Mouse (Mus musculus) CH12.LX (cell line): ENCODE measurements around the gene Tmem222. TPM values are rescaled to one million over a fixed set of nuclear protein-coding genes. Genes with fewer than 3 reads are reported as not detected.
A peak's percentile ranks its signal among the peaks of the same experiment; 100 is the strongest.

Source experiments
- DNase-seq: peaks from one replicate; pipeline ENCODE4 v3.0.0-alpha.2; 2013; ENCODE audit errors: extremely low read depth
- H3K27ac ChIP-seq: 2 replicates; pipeline ENCODE4 v1.5.1; 2012; ENCODE audit warnings: low read depth, mild to moderate bottlenecking, control low read depth, moderate library complexity; ENCODE audit not compliant: insufficient read depth
- H3K27me3 ChIP-seq: replicated peaks from 2 replicates; pipeline ENCODE3; 2012; ENCODE audit warnings: inconsistent platforms
- H3K36me3 ChIP-seq, 2 experiments: replicated peaks in 1 of 2; 2 replicates each; pipeline versions ENCODE3 to v1.6.1; 2012; ENCODE audit warnings: inconsistent platforms in 1 of 2, low read length in 1 of 2, mild to moderate bottlenecking in 1 of 2, mixed read lengths in 1 of 2, moderate library complexity in 1 of 2; ENCODE audit not compliant: control insufficient read depth in 1 of 2, insufficient read depth in 1 of 2
- H3K4me1 ChIP-seq, 2 experiments: 2 replicates each; pipeline ENCODE4 v1.6.1; 2012; ENCODE audit warnings: inconsistent platforms in 1 of 2, moderate library complexity in 1 of 2; ENCODE audit not compliant: insufficient read depth in 2 of 2, control insufficient read depth in 1 of 2
- H3K4me2 ChIP-seq: 2 replicates; pipeline ENCODE4 v1.6.1; 2012; ENCODE audit warnings: low read depth, mild to moderate bottlenecking, control low read depth; ENCODE audit not compliant: poor library complexity, insufficient read depth, severe bottlenecking
- H3K4me3 ChIP-seq, 3 experiments: fragments of 150-350 bp in 1 of 3; sonication (generic) in 1 of 3; replicated peaks in 1 of 3; 2 replicates each; pipeline versions ENCODE3 to v1.5.1; 2011 to 2012; ENCODE audit warnings: low read depth in 2 of 3, low read length in 2 of 3, mild to moderate bottlenecking in 2 of 3, moderate library complexity in 2 of 3, control low read depth in 1 of 3, improper control_type of control experiment in 1 of 3, inconsistent platforms in 1 of 3, mixed read lengths in 1 of 3; ENCODE audit not compliant: poor library complexity in 1 of 3
- H3K79me2 ChIP-seq: replicated peaks from 2 replicates; pipeline ENCODE4 v1.6.1; 2012; ENCODE audit warnings: mild to moderate bottlenecking, moderate library complexity; ENCODE audit not compliant: control insufficient read depth, poor library complexity, insufficient read depth, severe bottlenecking; ENCODE audit errors: extremely low read depth
- H3K9ac ChIP-seq: 2 replicates; pipeline ENCODE4 v1.6.1; 2012; ENCODE audit warnings: low read depth, mild to moderate bottlenecking, control low read depth, moderate library complexity; ENCODE audit not compliant: insufficient read depth
- H3K9me3 ChIP-seq: replicated peaks from 2 replicates; pipeline ENCODE3; 2012; ENCODE audit warnings: low read length, inconsistent platforms, mixed read lengths
- BHLHE40 ChIP-seq: IDR thresholded peaks from 2 replicates; pipeline ENCODE4 v1.6.1; 2011; ENCODE audit warnings: mild to moderate bottlenecking, low read depth, low read length, improper control_type of control experiment
- EP300 ChIP-seq: IDR thresholded peaks from 2 replicates; pipeline ENCODE4 v1.6.1; 2011; ENCODE audit warnings: low read length, improper control_type of control experiment
- ETS1 ChIP-seq: conservative IDR thresholded peaks from 2 replicates; pipeline ENCODE4 v1.6.1; 2012; ENCODE audit warnings: low read depth, mild to moderate bottlenecking, inconsistent platforms, low read length, improper control_type of control experiment, moderate library complexity
- GABPA ChIP-seq: IDR thresholded peaks from 2 replicates; pipeline ENCODE4 v1.6.1; 2012; ENCODE audit warnings: low read depth, low read length, improper control_type of control experiment, inconsistent platforms; ENCODE audit not compliant: insufficient replicate concordance
- IRF4 ChIP-seq: IDR thresholded peaks from 2 replicates; pipeline ENCODE4 v1.6.1; 2014; ENCODE audit warnings: low read depth, mild to moderate bottlenecking, inconsistent platforms, low read length, improper control_type of control experiment
- JUN ChIP-seq: IDR thresholded peaks from 2 replicates; pipeline ENCODE4 v1.6.1; 2011; ENCODE audit warnings: low read depth, mild to moderate bottlenecking, low read length, improper control_type of control experiment, moderate library complexity; ENCODE audit not compliant: insufficient read depth
- JUND ChIP-seq: conservative IDR thresholded peaks from 2 replicates; pipeline ENCODE4 v1.6.1; 2011; ENCODE audit warnings: low read depth, low read length, improper control_type of control experiment
- MAFK ChIP-seq: IDR thresholded peaks from 2 replicates; pipeline ENCODE4 v1.6.1; 2011; ENCODE audit warnings: low read length, improper control_type of control experiment; ENCODE audit not compliant: insufficient replicate concordance
- MXI1 ChIP-seq: IDR thresholded peaks from 2 replicates; pipeline ENCODE4 v1.6.1; 2011; ENCODE audit warnings: mild to moderate bottlenecking, low read depth, low read length, improper control_type of control experiment
- POLR2A ChIP-seq: IDR thresholded peaks from 2 replicates; pipeline ENCODE4 v1.6.1; 2011; ENCODE audit warnings: low read depth, mild to moderate bottlenecking, improper control_type of control experiment, low read length
- POLR2AphosphoS2 ChIP-seq: IDR thresholded peaks from 2 replicates; pipeline ENCODE4 v1.6.1; 2011; ENCODE audit warnings: low read depth, low read length, improper control_type of control experiment
- TBP ChIP-seq: conservative IDR thresholded peaks from 2 replicates; pipeline ENCODE4 v1.6.1; 2011; ENCODE audit warnings: low read depth, low read length, improper control_type of control experiment
- USF1 ChIP-seq: IDR thresholded peaks from 2 replicates; pipeline ENCODE4 v1.6.1; 2014; ENCODE audit warnings: low read depth, mild to moderate bottlenecking, inconsistent platforms, low read length, improper control_type of control experiment
- USF2 ChIP-seq: conservative IDR thresholded peaks from 2 replicates; pipeline ENCODE4 v1.6.1; 2011; ENCODE audit warnings: low read depth, low read length, improper control_type of control experiment
- ZC3H11A ChIP-seq: IDR thresholded peaks from 2 replicates; pipeline ENCODE4 v1.6.1; 2012; ENCODE audit warnings: low read depth, mild to moderate bottlenecking, inconsistent platforms, low read length, improper control_type of control experiment
- ZKSCAN1 ChIP-seq: IDR thresholded peaks from 2 replicates; pipeline ENCODE4 v1.6.1; 2012; ENCODE audit warnings: low read depth, inconsistent platforms, low read length, improper control_type of control experiment, borderline replicate concordance
- dilution Hi-C: fragments of 300-500 bp; cut with MboI; formaldehyde crosslinking; loops from 2 replicates; pipeline ENCODE4 v1.14.3; 2020; ENCODE audit warnings: low sequenced_read_pairs; ENCODE audit not compliant: extremely low pct_unique_long_range_greater_than_20kb, extremely low pct_ligation_motif_present
- in situ Hi-C: fragments of 300-500 bp; cut with MboI; formaldehyde crosslinking; loops from 3 replicates; pipeline ENCODE4 v1.14.3; 2019; ENCODE audit warnings: low sequenced_read_pairs, low pct_ligation_motif_present, low pct_unique_long_range_greater_than_20kb, mixed read lengths
- polyA plus RNA-seq: library from polyadenylated mRNA; unstranded; fragments of >175 nt; gene quantifications from 2 replicates; pipeline ENCODE4 v1.2.1, GENCODE M21; 2012; ENCODE audit warnings: low read depth; ENCODE audit not compliant: insufficient read length
- total RNA-seq, 2 experiments: library from RNA; depleted of rRNA; stranded (reverse); fragments of 300-350 nt in 1 of 2; fragments of >200 nt in 1 of 2; gene quantifications; 2 replicates each; pipeline ENCODE4 v1.2.3; 2012 to 2014

Tmem222 gene
- total and polyA plus RNA-seq, 3 experiments: 64.8 to 95.7 (median 73.2) TPM

DNA sequence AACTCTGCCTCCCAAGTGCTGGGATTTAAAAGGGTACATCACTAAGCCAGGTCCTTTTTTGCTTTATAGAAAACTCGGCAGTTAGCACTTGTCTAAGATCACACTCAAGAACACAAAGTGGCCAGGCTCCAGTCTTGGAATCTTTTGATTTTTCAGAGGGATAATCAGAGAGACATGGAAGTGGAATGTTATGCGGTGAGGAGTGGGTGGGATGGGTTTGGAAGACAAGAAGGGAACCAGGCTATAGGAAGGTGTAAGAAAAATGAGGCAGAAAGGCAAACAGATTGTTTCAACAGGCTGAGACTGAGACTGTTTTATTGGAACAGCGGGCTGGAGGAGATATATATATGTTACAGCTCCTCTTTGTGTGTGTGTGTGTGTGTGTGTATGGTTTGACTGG is 890 bp upstream of the Tmem222 start:
- no peak for DNase-seq
- dilution Hi-C loops: no loop called here
- peaks cover 10 to 27% of the 10 kb centered on the region in 2 experiments for H3K36me3 ChIP-seq
- no peak overlapping the region for H3K27ac ChIP-seq
- H3K79me2 ChIP-seq: peaks cover 38% of the 10 kb centered on the region
- in situ Hi-C loops: no loop called here
- TF ChIP-seq BHLHE40 (no peak), IRF4 (no peak), JUN (no peak), ETS1 (no peak), ZKSCAN1 (no peak), JUND (no peak), EP300 (no peak), GABPA (no peak), USF2 (no peak), MXI1 (no peak), ZC3H11A (no peak), POLR2AphosphoS2 (no peak), POLR2A (no peak), TBP (no peak), USF1 (no peak)
- H3K27me3 ChIP-seq: no peaks in the 10 kb centered on the region
- H3K4me3 ChIP-seq: peak overlapping the region; percentile 88 to 96 (median 95)
- H3K4me2 ChIP-seq: peak overlapping the region; percentile 87
- H3K4me1 ChIP-seq: peaks cover 7 to 45% of the 10 kb centered on the region in 2 experiments
- peak overlapping the region; percentile 89 for H3K9ac ChIP-seq
- H3K9me3 ChIP-seq: no peaks in the 10 kb centered on the region

- no peak for TF ChIP-seq MAFK
- TF ChIP-seq POLR2AphosphoS2: peak; percentile 10; the same call in 1 of the 2 replicates
- no peaks in the 10 kb centered on the region for H3K9me3 ChIP-seq
- in situ Hi-C loops (no loop called here), dilution Hi-C loops (no loop called here)
- H3K27ac ChIP-seq: peak overlapping the region; percentile 36; the same call in 1 of the 2 replicates
- peak overlapping the region; percentile 89 for H3K9ac ChIP-seq
- DNase-seq: no peak
- H3K36me3 ChIP-seq: peaks cover 10 to 31% of the 10 kb centered on the region in 2 experiments
- peak overlapping the region; percentile 88 to 96 (median 95) for H3K4me3 ChIP-seq
- no peaks in the 10 kb centered on the region for H3K27me3 ChIP-seq
- H3K79me2 ChIP-seq: peaks cover 42% of the 10 kb centered on the region
- peaks cover 7 to 46% of the 10 kb centered on the region in 2 experiments for H3K4me1 ChIP-seq
- H3K4me2 ChIP-seq: peak overlapping the region; percentile 87
Measured at GRCm38 (mm10) chr4:133278067-133278466, 475 bp upstream of the Tmem222 start.
